Mouse (Mus musculus) cortical plate, adult 2 months (tissue): ENCODE data around the gene Gm21954.

ENCODE experiments used
- CTCF ChIP-seq: fragments of 200-500 bp; IDR thresholded peaks from 2 replicates; pipeline ENCODE4 v1.5.1; 2011; ENCODE audit warnings: mild to moderate bottlenecking, control low read depth, low read length; ENCODE audit not compliant: insufficient read depth; ENCODE audit errors: extremely low read depth
- POLR2A ChIP-seq: fragments of 200-500 bp; IDR thresholded peaks from 2 replicates; pipeline ENCODE4 v1.6.1; 2011; ENCODE audit warnings: mild to moderate bottlenecking, low read length, control low read depth; ENCODE audit not compliant: insufficient read depth; ENCODE audit errors: extremely low read depth

DNA sequence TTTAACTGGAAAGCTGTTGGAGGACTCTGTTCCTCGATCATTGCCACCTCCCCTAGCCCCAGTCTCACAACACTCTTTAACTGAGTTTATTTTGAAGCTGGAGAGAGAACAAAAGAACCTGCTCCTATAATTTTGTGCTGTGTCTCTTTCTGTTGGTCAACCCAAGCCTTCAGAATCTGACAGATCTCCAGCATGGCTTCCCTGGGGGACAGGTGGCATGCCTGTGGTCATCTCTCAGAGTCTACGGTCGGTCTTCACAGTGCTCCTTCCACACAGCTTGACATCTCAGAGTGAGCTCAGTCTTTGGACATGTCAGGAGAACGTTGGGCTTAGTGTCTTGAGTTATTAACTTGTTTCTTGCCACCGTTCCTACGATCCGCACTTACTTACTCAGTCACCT is 25.3 kb downstream of the Gm21954 start:
- TF ChIP-seq CTCF = no peak
- TF ChIP-seq POLR2A = no peak
